Mouse (Mus musculus): ENCODE results near the gene Neurl1a.

GRCm38 (mm10) chr19:47184736-47185135 lies 6.1 kb downstream of the Neurl1a start:
- TF ChIP-seq GATA1 (IDR thresholded peaks at IDR 0.05; ENCODE audit: borderline replicate concordance, low read length) (no peak), FLI1 (IDR thresholded peaks at IDR 0.05; ENCODE audit: low read length) (no peak)

Data from megakaryocyte, embryonic 14.5 days (primary cell).